Mouse (Mus musculus) kidney, adult 2 months (tissue): ENCODE measurements around the gene Tpst1. TPM values are rescaled to one million over a fixed set of nuclear protein-coding genes. Genes with fewer than 3 reads are reported as not detected.

ENCODE experiments used
- DNase-seq: peaks from one replicate; pipeline ENCODE4 v3.0.0; 2021
- H3K27ac ChIP-seq: fragments of 200-500 bp; 2 replicates; pipeline ENCODE4 v1.5.1; 2012; ENCODE audit warnings: low read depth, low read length, control low read depth, inconsistent platforms; ENCODE audit not compliant: insufficient read depth
- H3K27me3 ChIP-seq: fragments of 200-500 bp; replicated peaks from 2 replicates; pipeline ENCODE4 v1.6.1; 2012; ENCODE audit warnings: mild to moderate bottlenecking, moderate library complexity, low read length, inconsistent platforms; ENCODE audit not compliant: control insufficient read depth, insufficient read depth
- H3K36me3 ChIP-seq: fragments of 200-500 bp; 2 replicates; pipeline ENCODE4 v1.6.1; 2012; ENCODE audit warnings: mild to moderate bottlenecking, moderate library complexity, low read length, inconsistent platforms; ENCODE audit not compliant: control insufficient read depth, insufficient read depth
- H3K4me1 ChIP-seq: fragments of 200-500 bp; 2 replicates; pipeline ENCODE4 v1.6.1; 2011; ENCODE audit warnings: low read length; ENCODE audit not compliant: control insufficient read depth, insufficient read depth
- H3K4me3 ChIP-seq: fragments of 200-500 bp; 2 replicates; pipeline ENCODE4 v1.5.1; 2011; ENCODE audit warnings: mild to moderate bottlenecking, low read depth, low read length, control low read depth; ENCODE audit not compliant: insufficient read depth
- CTCF ChIP-seq: fragments of 200-500 bp; conservative IDR thresholded peaks from 2 replicates; pipeline ENCODE4 v1.5.1; 2011; ENCODE audit warnings: low read depth, mild to moderate bottlenecking, control low read depth, low read length, moderate library complexity, mixed read lengths; ENCODE audit not compliant: insufficient read depth, insufficient read length
- POLR2A ChIP-seq: fragments of 200-500 bp; IDR thresholded peaks from one replicate; pipeline ENCODE4 v1.6.1; 2011; ENCODE audit warnings: low read depth, low read length, control low read depth
- WGBS: fragments of 180-500 bp; shearing (Covaris S2); methylation state at CpG from one replicate; pipeline ENCODE4 v1.1.7; 2018; 5-methylcytosine and 5-hydroxymethylcytosine counted together
- polyA plus RNA-seq: library from polyadenylated mRNA; depleted of rRNA; stranded (reverse); fragments of >200 nt; gene quantifications from 2 replicates; pipeline ENCODE4 v1.2.3, GENCODE M21; 2012

Gene Tpst1
- polyA plus RNA-seq, 1 experiment, result 8.7 TPM

DNA sequence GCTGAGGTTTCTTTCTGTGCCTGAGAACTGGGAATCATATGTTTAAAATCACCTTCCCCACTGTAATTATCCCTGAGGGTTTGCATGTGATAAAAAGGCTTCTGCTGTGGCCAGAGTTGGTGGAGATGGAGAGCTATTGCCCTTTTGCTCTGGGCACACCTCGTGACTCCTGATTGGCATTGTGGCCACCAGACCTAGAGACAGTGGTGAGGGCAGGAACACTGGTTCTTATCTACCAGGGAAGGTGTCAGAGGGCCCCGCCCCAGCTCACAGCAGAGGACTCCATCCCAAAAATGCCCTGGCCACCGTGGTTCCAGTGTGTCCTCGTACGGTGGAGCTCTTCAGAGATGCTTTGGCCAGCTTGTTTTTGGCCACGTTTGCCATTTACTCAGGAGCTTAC lies 20.2 kb upstream of the Tpst1 start:
- H3K27ac ChIP-seq, result no peak overlapping the region
- H3K36me3 ChIP-seq, result no peaks in the 10 kb centered on the region
- WGBS, result 92% methylated on average over 6 of the region's 6 CpGs
- no peak for DNase-seq
- H3K4me3 ChIP-seq, result no peak overlapping the region
- TF ChIP-seq CTCF, result no peak
- no peak for TF ChIP-seq POLR2A
- no peaks in the 10 kb centered on the region for H3K4me1 ChIP-seq
- no peaks in the 10 kb centered on the region for H3K27me3 ChIP-seq

DNA sequence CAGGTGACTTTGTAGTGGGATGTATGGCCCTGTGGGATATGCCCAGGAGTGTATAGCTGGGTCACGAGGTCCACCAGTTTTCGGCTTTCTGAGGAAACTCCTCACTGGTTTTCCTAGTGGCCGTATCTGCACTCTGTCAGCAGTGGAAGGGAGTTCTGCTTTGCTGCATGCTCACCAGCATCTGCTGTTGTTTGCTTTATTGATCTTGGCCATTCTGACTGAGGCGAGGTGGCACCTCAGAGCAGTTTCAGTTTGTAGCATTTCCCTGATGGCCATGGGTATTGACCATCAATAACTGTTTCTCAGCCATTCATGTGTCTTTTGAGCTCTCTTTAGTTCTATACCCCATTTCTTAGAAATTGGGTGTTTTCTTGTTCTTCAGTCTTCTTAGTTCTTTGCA lies 17.4 kb upstream of the Tpst1 start:
- 90% methylated on average over 4 of the region's 4 CpGs for WGBS
- DNase-seq, result no peak

DNA sequence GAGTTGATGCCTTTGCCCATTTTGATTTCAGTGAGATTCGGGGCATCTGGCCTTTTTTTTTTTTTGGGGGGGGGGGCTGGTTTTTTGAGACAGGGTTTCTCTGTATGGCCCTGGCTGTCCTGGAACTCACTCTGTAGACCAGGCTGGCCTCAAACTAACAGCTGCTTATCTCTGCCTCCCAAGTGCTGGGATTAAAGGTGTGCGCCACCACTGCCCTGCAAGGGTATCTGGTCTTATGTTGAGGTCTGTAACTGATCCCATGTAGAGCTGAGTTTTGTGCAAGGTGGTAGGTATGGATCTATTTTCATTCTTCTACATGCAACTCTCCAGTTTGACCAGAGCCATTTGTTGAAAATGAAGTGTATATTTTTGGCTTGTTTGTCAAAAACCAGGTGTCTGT lies 16.8 kb upstream of the Tpst1 start:
- H3K27ac ChIP-seq, result no peak overlapping the region
- WGBS, result 88% methylated on average over 2 of the region's 2 CpGs
- no peaks in the 10 kb centered on the region; the same call in 1 of the 2 replicates for H3K36me3 ChIP-seq

More for the DNA sequence above, 17.4 kb upstream of the Tpst1 start:
- H3K27me3 ChIP-seq, result no peaks in the 10 kb centered on the region
- no peak for TF ChIP-seq POLR2A
- TF ChIP-seq CTCF, result no peak; the same call in 1 of the 2 replicates
- H3K27ac ChIP-seq, result no peak overlapping the region
- H3K4me1 ChIP-seq, result no peaks in the 10 kb centered on the region
- no peak overlapping the region for H3K4me3 ChIP-seq
- no peaks in the 10 kb centered on the region; the same call in 1 of the 2 replicates for H3K36me3 ChIP-seq

DNA sequence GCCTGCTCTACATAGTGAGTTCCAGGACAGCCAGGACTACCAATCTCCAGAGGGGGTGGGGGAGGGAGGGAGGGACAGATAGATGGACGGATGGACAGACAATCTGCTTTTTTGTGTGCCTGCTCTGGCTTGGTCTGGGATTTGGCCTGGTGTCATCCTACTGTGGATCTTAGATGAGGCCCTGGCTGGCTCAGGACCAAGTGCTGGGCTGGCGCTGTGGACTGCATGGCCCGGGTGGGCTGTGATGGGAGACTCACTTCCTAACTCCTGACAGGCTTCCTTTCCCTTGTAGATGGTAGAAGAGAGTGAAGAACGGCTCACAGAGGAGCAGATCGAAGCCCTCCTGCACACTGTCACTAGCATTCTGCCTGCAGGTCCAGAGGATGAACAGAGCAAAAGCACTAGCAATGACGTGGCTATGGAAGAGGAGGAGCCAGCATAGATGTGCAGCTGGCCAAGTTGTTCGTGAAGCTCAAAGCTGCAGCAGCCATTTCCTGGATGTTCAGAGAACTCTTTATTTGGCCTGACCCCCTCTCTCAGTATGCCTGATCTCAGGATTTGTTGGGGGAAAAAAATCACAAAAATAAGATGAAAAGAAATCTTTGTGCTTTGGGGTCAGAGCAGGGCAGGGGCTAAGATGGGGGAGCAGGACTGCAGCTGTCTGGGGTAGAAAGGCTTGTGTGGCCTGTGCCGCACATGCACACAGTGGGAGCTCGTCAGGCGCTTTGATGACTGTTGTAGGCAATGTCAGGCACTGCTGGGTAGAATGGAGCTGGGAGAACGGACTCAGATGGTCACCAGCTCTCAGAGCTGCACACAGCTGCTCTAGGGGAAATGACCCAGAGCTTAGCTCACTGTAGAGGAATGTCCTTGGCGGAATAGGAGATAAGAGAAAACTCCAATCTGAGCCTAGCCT lies 13.5 kb upstream of the Tpst1 start:
- no peaks in the 10 kb centered on the region for H3K4me1 ChIP-seq
- DNase-seq, result peak; percentile 32
- TF ChIP-seq CTCF (no peak), POLR2A (no peak)
- 71% methylated on average over 12 of the region's 12 CpGs for WGBS
- no peak overlapping the region for H3K4me3 ChIP-seq
- peak overlapping the region; percentile 46 for H3K27ac ChIP-seq
- no peaks in the 10 kb centered on the region; the same call in 1 of the 2 replicates for H3K36me3 ChIP-seq
- H3K27me3 ChIP-seq, result no peaks in the 10 kb centered on the region

More for the DNA sequence above, 16.8 kb upstream of the Tpst1 start:
- no peaks in the 10 kb centered on the region for H3K27me3 ChIP-seq
- no peak for DNase-seq
- TF ChIP-seq POLR2A, result no peak
- TF ChIP-seq CTCF, result no peak
- no peak overlapping the region for H3K4me3 ChIP-seq
- H3K4me1 ChIP-seq, result no peaks in the 10 kb centered on the region

DNA sequence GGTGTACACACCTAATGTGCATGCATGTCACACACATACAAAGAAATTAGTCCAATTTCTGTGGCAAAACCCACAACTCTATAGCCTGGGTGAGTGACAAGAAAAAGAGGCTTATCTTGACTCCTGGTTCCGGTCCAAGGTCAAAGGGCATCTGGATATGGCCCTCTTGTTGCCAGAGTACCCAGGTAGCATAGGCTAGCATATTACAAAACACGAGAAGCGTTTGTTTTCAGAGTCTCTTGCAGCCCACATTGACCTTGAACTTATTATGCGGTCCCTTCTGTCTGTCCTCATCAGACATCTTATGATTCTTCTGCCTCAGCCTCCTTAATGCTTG lies 12.8 kb upstream of the Tpst1 start:
- Histone ChIP-seq H3K4me1 (no peaks in the 10 kb centered on the region), H3K27ac (0 out of 2 replicates have a peak overlapping the region, but pooled peaks have one; percentile 7), H3K27me3 (no peaks in the 10 kb centered on the region), H3K36me3 (no peaks in the 10 kb centered on the region; the same call in 1 of the 2 replicates), H3K4me3 (no peak overlapping the region)
- DNase-seq, result no peak
- 79% methylated on average over 4 of the region's 4 CpGs for WGBS
- TF ChIP-seq POLR2A (no peak), CTCF (no peak)

DNA sequence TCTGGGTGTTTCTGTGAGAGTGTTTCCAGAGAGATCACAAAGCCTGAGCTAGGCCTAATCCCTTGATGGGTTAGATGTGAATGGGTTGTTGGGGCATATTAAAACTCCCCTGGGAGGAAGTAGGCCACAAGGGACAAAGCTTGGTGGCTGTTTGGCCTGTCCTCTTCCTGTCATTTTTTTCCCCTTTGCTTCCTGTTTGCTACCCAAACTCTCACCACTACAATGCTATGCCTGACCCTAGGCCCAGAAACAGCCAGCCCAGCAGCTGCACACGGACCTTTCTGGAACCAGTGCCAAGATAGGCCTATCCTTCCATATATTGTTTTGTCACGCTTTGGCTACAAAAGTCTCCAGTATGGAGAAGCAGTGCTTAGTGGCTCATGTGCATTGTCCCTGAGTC lies 11.0 kb upstream of the Tpst1 start:
- DNase-seq, result peak; percentile 60

DNA sequence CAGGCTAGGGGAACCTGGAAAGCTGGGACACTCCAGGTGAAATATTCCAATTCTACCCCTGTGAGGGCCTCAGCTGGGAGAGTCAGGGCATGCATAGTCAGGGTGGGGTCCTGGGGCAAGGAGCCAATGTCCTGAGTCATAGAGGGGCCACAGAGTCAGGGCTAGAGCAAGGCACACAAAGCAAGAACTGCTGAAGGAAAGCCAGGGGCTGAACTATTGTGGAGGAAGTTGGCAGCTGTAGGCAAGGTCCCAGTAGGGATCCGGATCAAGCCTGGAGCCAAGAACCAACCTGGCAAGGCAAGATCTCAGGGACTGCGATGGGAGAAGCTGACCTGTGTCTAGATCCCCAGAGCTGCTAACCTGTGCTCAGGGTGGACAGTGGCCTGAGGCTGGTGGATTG lies 9.4 kb upstream of the Tpst1 start:
- TF ChIP-seq CTCF (no peak), POLR2A (no peak)
- H3K27me3 ChIP-seq, result no peaks in the 10 kb centered on the region
- H3K36me3 ChIP-seq, result no peaks in the 10 kb centered on the region; the same call in 1 of the 2 replicates
- no peak for DNase-seq
- H3K4me3 ChIP-seq, result no peak overlapping the region
- H3K4me1 ChIP-seq, result no peaks in the 10 kb centered on the region
- 73% methylated on average over 2 of the region's 2 CpGs for WGBS
- H3K27ac ChIP-seq, result no peak overlapping the region

More for the DNA sequence above, 11.0 kb upstream of the Tpst1 start:
- TF ChIP-seq POLR2A, result no peak
- TF ChIP-seq CTCF, result no peak
- Histone ChIP-seq H3K27ac (peak overlapping the region; percentile 15), H3K27me3 (no peaks in the 10 kb centered on the region), H3K4me1 (no peaks in the 10 kb centered on the region), H3K36me3 (no peaks in the 10 kb centered on the region; the same call in 1 of the 2 replicates), H3K4me3 (no peak overlapping the region)
- 53% methylated on average over 2 of the region's 2 CpGs for WGBS

DNA sequence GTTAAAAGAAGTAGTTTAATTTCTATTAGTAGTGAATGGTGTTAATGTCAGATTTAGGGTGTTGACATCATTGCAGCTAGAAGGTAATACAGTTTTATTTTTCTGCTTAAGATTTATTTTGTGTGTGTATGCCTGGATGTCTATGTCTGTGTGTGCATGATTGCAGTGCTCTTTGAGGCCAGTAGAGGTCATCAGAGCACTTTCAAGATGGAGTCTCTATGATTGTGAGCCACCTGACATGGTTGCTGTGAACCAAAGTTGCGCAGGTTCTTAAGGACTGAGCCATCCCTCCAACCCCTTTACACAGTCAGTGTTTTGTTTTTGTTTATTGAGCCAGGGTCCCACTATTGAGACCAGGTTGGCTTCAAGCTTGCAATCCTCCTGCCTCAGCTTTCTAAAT lies 7.5 kb upstream of the Tpst1 start:
- no peak overlapping the region for H3K4me3 ChIP-seq
- TF ChIP-seq CTCF, result peak; percentile 44; the same call in 1 of the 2 replicates
- TF ChIP-seq POLR2A, result no peak
- no peaks in the 10 kb centered on the region for H3K4me1 ChIP-seq
- no peak overlapping the region for H3K27ac ChIP-seq
- no peaks in the 10 kb centered on the region for H3K27me3 ChIP-seq
- DNase-seq, result no peak
- no peaks in the 10 kb centered on the region for H3K36me3 ChIP-seq
- 100% methylated on average over 1 of the region's 1 CpGs for WGBS
